Mouse (Mus musculus) liver, embryonic 15.5 days (tissue): ENCODE data around the gene Hs2st1. TPM values are rescaled to one million over a fixed set of nuclear protein-coding genes. Genes with fewer than 3 reads are reported as not detected.

Experiments used
- ATAC-seq: fragments of 200-750 bp; cut with Nextera tagmentation; 2 replicates; pipeline ENCODE4 v1.8.0; 2017; ENCODE audit warnings: moderate number of reproducible peaks, mild to moderate bottlenecking, moderate library complexity; ENCODE audit not compliant: insufficient read depth
- H3K27ac ChIP-seq: fragments of 300-500 bp; sonication (generic); replicated peaks from 2 replicates; pipeline ENCODE4 v1.5.1; 2015; ENCODE audit warnings: mild to moderate bottlenecking, inconsistent platforms
- H3K27me3 ChIP-seq: fragments of 300-500 bp; sonication (generic); 2 replicates; pipeline ENCODE4 v1.6.1; 2015; ENCODE audit warnings: mild to moderate bottlenecking, inconsistent platforms
- H3K36me3 ChIP-seq: fragments of 300-500 bp; sonication (generic); replicated peaks from 2 replicates; pipeline ENCODE4 v1.6.1; 2015; ENCODE audit warnings: moderate library complexity, mild to moderate bottlenecking, inconsistent platforms
- H3K4me1 ChIP-seq: fragments of 300-500 bp; sonication (generic); replicated peaks from 2 replicates; pipeline ENCODE4 v1.6.1; 2015; ENCODE audit warnings: inconsistent platforms
- H3K4me2 ChIP-seq: fragments of 300-500 bp; sonication (generic); 2 replicates; pipeline ENCODE4 v1.6.1; 2015; ENCODE audit warnings: moderate library complexity, mild to moderate bottlenecking, inconsistent platforms
- H3K4me3 ChIP-seq: fragments of 300-500 bp; sonication (generic); replicated peaks from 2 replicates; pipeline ENCODE4 v1.5.1; 2015; ENCODE audit warnings: mild to moderate bottlenecking, inconsistent platforms
- H3K9ac ChIP-seq: fragments of 300-500 bp; sonication (generic); 2 replicates; pipeline ENCODE4 v1.6.1; 2015; ENCODE audit warnings: moderate library complexity, mild to moderate bottlenecking, inconsistent platforms
- H3K9me3 ChIP-seq: fragments of 300-500 bp; sonication (generic); replicated peaks from 2 replicates; pipeline ENCODE4 v1.6.1; 2016; ENCODE audit warnings: inconsistent platforms
- WGBS: fragments of 180-500 bp; shearing (Covaris S2); methylation state at CpG from one replicate; pipeline ENCODE4 v1.1.7; 2015; ENCODE audit warnings: mixed read lengths; ENCODE audit not compliant: insufficient replicate concordance; 5-methylcytosine and 5-hydroxymethylcytosine counted together
- polyA plus RNA-seq: library from polyadenylated mRNA; unstranded; fragments of >200 nt; fragmentation: Nextera tagmentation; extraction: Ambion mirVana; gene quantifications from 2 replicates; pipeline ENCODE4 v1.2.1, GENCODE M21; 2015

The Hs2st1 gene
- polyA plus RNA-seq, 1 experiment from 2014 or later: 1.9 TPM

DNA sequence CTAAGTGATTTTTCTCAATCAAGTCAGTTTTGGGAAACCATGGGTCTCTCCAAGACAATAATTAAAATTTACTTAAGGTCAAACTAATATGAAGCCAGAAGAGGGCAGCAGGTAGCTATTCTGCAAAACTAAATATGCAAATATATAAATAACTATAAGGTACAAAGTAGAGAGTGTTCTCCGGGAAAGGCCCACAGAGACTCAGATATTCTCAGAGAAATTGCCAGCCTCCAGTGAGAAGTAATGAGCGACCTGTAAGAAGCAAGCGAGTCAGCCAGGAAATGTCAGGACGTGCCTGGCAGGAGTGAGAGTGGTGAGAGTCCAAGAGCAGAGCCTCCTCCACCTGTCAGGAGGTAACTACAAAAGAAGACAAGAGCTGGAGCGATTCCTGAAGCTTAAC lies 39.0 kb downstream of the Hs2st1 start:
- 56% methylated on average over 5 of the region's 5 CpGs for WGBS
- Histone ChIP-seq H3K27ac (no peak overlapping the region), H3K4me2 (no peak overlapping the region), H3K9me3 (no peaks in the 10 kb centered on the region), H3K27me3 (no peaks in the 10 kb centered on the region), H3K9ac (no peak overlapping the region), H3K4me3 (no peak overlapping the region), H3K4me1 (peaks cover 5% of the 10 kb centered on the region; the same call in 1 of the 2 replicates), H3K36me3 (no peaks in the 10 kb centered on the region)
- ATAC-seq: no peak

DNA sequence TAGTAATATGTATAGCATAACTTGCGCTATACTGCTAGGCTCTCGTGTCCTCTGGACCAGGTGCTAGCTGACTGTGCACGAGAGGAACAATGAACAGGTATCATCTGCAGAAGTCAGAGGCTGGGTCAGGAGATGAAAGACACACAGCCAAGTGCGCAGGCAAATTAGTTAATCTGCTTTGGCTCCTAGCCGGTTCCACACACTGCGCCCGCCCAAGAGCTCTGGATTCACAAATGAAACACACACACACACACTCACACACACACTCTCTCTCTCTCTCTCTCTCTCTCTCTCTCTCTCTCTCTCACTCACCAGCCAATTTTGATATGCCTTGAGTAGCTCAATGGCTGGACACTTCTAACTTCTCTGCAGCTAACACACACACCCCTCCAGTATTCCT lies 42.1 kb downstream of the Hs2st1 start:
- H3K9me3 ChIP-seq: no peaks in the 10 kb centered on the region
- no peaks in the 10 kb centered on the region for H3K36me3 ChIP-seq
- WGBS: 76% methylated on average over 7 of the region's 7 CpGs
- no peak overlapping the region for H3K9ac ChIP-seq
- no peaks in the 10 kb centered on the region for H3K27me3 ChIP-seq
- peaks cover 11% of the 10 kb centered on the region; the same call in 1 of the 2 replicates for H3K4me1 ChIP-seq
- no peak overlapping the region for H3K4me3 ChIP-seq
- no peak for ATAC-seq
- H3K27ac ChIP-seq: no peak overlapping the region
- H3K4me2 ChIP-seq: no peak overlapping the region

DNA sequence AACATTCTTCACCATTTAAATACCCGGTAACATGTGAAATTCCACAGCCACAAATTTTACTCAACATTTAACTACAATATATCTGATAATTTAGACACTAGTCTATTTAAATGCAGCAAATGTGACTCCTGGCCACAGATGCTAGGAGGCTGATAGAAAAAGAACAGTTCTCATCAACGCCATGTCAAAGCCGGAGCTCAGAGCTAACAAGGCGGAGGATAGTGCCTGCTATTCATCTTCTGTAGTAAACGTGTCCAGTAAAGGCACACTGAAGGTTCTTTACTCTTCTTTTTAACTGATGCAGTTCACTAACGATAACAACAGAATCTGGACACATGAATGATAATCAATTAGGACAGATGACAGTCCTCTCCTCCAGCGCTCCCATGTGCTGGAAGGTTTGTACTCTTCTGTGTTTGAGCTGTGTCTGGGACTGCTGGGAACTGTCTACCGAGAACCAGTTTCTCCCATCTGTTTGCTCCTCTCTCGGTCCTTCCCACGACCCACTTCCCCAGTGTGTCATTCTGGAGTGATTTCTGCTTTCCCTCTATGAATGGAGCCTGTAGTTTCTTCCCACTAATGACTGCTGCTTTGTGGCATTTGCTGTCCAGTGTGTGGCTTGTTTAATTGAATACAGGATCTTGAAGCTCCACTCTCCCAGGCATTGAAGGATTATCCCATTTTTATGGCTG lies 50.3 kb downstream of the Hs2st1 start:
- no peak for ATAC-seq
- Histone ChIP-seq H3K4me1 (0 out of 2 replicates have a peak, but pooled peaks cover 6% of the 10 kb centered on the region), H3K36me3 (no peaks in the 10 kb centered on the region), H3K27me3 (no peaks in the 10 kb centered on the region), H3K9ac (no peak overlapping the region), H3K27ac (no peak overlapping the region), H3K9me3 (no peaks in the 10 kb centered on the region), H3K4me2 (no peak overlapping the region), H3K4me3 (no peak overlapping the region)
- WGBS: 63% methylated on average over 10 of the region's 10 CpGs

DNA sequence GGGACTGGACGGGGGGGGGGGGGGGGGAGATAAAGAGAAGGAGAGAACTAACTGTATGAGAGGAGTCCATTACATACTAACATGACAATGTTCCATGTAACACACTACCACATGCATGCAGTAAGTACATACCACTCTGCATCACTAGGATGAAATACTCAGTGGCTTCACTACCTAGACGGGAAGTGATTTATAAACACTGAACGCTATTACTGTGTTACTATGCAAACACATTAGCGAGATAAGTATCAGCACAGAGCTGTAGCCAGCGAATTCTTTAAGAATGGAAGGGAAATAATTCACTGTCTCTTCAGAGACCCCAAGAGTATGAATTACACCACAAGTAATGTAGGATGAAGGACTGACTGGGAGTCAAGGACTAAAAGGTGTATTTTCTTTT lies 51.1 kb downstream of the Hs2st1 start:
- no peak overlapping the region for H3K4me2 ChIP-seq
- H3K4me1 ChIP-seq: 0 out of 2 replicates have a peak, but pooled peaks cover 4% of the 10 kb centered on the region
- H3K9ac ChIP-seq: no peak overlapping the region
- no peak for ATAC-seq
- H3K9me3 ChIP-seq: no peaks in the 10 kb centered on the region
- WGBS: 45% methylated on average over 5 of the region's 5 CpGs
- H3K36me3 ChIP-seq: no peaks in the 10 kb centered on the region
- H3K27me3 ChIP-seq: no peaks in the 10 kb centered on the region
- no peak overlapping the region for H3K27ac ChIP-seq
- H3K4me3 ChIP-seq: no peak overlapping the region

DNA sequence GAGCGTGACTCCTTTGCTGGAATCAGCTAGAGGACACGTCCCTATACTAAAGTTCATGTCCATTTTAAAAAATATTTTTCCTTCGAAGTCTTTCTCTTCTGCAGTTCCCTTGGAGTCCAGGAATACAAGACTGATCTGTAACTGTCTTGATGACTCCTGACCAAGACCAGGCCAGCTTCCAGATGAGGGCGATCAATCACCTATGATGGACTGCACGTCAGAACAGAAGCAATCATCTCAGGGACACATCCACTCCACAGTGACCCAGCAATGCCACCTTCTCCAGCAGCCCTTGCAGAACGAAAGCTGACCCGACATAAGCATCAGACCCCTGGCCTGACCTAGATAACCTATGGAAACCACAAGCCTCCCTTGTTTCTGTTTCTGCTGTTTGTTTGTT lies 54.7 kb downstream of the Hs2st1 start:
- H3K27ac ChIP-seq: no peak overlapping the region
- no peaks in the 10 kb centered on the region for H3K27me3 ChIP-seq
- no peak overlapping the region for H3K4me3 ChIP-seq
- 75% methylated on average over 7 of the region's 7 CpGs for WGBS
- no peaks in the 10 kb centered on the region for H3K9me3 ChIP-seq
- H3K4me1 ChIP-seq: no peaks in the 10 kb centered on the region
- H3K4me2 ChIP-seq: no peak overlapping the region
- no peak overlapping the region for H3K9ac ChIP-seq
- no peak for ATAC-seq
- H3K36me3 ChIP-seq: no peaks in the 10 kb centered on the region

DNA sequence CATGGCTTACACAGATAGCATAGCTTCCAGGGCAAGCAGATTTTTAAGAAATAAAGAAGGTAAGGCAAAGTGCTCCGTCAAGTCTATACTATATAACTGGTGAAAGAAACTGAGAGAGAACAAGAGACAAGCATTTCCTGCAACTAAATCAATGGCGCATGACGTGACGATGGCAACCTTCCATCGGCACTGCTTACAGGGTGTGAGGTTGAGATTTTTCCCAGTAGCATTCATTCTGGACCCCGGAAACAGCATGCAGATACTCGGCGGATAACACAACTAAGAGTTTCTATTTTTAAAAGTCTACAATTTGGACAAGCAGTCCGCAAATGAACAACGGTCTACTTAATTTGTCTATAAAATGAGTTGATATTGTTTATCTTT lies 55.9 kb downstream of the Hs2st1 start:
- Histone ChIP-seq H3K36me3 (no peaks in the 10 kb centered on the region), H3K9ac (no peak overlapping the region), H3K9me3 (no peaks in the 10 kb centered on the region), H3K4me3 (no peak overlapping the region), H3K27ac (no peak overlapping the region), H3K4me2 (no peak overlapping the region), H3K27me3 (no peaks in the 10 kb centered on the region), H3K4me1 (no peaks in the 10 kb centered on the region)
- WGBS: 80% methylated on average over 10 of the region's 10 CpGs
- ATAC-seq: no peak

DNA sequence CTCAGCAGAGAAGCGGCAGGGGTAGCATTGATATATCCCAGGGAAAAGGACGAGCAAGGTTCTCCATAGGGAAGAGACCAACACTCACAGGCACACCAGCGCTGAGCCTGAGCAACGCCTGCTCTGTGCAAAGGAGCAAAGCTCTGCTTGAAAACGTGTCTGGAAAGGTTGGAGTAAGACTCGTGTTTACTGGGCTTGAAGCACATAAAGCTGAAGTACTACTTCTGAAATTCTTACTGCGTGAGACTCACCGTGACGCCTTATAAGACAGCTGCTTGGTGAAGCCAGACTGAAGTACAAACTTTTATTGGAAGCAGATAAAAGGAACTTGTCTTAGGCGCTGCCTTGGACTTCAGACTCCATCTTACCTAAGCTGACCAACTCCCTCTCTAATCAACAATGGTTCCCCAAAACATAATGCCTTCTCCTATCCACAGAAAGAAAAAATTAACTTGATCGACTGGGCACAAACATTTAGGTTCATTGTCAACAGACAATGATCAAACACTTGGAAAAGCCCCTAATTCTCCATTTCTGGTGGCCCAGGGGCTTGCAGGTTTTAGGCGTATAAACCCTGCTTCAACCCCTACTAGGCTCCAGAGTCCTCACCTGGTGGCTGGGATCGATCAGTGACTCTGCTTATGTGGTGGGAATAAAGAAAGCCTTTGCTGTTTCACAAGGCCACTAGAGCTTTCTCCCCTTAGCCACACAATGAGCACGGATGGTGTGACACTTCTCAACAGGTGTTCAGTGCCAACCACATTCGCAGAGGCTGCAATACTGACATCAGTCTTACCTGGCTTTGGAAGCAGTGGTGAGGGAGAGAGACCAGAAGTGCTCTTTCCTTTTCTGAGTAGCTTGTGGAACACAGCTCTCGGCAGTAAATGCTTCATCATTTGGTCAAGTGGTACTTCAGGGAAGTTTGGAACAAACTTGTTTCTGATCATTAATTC lies 56.5 kb downstream of the Hs2st1 start:
- Histone ChIP-seq H3K9ac (no peak overlapping the region), H3K27ac (no peak overlapping the region), H3K4me1 (no peaks in the 10 kb centered on the region), H3K4me2 (no peak overlapping the region), H3K36me3 (no peaks in the 10 kb centered on the region), H3K9me3 (no peaks in the 10 kb centered on the region), H3K4me3 (no peak overlapping the region), H3K27me3 (no peaks in the 10 kb centered on the region)
- WGBS: 73% methylated on average over 16 of the region's 16 CpGs
- ATAC-seq: no peak

DNA sequence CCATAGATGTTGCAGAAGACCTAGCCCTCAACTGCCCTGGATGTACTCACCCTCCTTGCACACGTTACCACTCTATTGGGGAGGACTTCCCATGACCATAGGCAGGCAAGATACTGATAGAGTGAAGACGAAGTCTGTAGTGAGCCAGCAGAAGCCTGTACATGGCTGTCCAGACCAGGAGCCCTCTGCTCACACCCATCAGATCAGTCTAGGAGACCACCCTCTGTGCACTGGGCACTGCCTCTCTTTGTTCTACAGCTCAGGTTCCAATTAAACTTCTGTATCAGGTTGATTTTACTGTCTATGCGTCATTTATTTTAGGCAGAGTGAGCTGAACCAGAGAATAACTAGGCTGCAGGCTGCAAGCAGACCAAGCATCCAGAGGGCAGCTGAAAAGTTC lies 59.3 kb downstream of the Hs2st1 start:
- Histone ChIP-seq H3K9ac (no peak overlapping the region), H3K27me3 (no peaks in the 10 kb centered on the region), H3K9me3 (no peaks in the 10 kb centered on the region), H3K36me3 (no peaks in the 10 kb centered on the region), H3K4me1 (peaks cover 21% of the 10 kb centered on the region; the same call in 1 of the 2 replicates), H3K4me2 (no peak overlapping the region), H3K27ac (no peak overlapping the region), H3K4me3 (no peak overlapping the region)
- ATAC-seq: no peak
- 73% methylated on average over 3 of the region's 3 CpGs for WGBS

DNA sequence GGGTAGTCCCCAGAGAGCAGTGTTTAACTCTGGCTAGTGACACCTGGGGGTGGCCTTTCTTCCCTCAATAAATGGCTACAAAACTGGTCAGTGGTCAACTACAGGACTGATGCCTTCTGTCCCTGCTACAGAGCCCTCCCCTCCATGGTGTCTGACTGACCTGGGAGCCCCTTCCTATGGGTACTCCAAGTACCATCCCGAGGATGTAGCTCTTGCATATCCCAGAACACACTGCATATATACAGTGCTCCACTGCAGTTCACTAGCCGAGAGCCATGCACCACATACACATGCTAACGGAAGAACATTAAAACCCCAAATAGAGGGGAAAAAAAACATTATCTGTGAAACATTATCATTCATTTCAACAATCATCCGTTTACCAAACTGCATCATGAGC lies 61.6 kb downstream of the Hs2st1 start:
- H3K9ac ChIP-seq: no peak overlapping the region
- H3K27ac ChIP-seq: no peak overlapping the region
- peaks cover 22% of the 10 kb centered on the region; the same call in 1 of the 2 replicates for H3K4me1 ChIP-seq
- ATAC-seq: no peak
- 69% methylated on average over 4 of the region's 4 CpGs for WGBS
- no peak overlapping the region for H3K4me3 ChIP-seq
- no peaks in the 10 kb centered on the region for H3K36me3 ChIP-seq
- no peaks in the 10 kb centered on the region for H3K27me3 ChIP-seq
- no peak overlapping the region for H3K4me2 ChIP-seq
- no peaks in the 10 kb centered on the region for H3K9me3 ChIP-seq

DNA sequence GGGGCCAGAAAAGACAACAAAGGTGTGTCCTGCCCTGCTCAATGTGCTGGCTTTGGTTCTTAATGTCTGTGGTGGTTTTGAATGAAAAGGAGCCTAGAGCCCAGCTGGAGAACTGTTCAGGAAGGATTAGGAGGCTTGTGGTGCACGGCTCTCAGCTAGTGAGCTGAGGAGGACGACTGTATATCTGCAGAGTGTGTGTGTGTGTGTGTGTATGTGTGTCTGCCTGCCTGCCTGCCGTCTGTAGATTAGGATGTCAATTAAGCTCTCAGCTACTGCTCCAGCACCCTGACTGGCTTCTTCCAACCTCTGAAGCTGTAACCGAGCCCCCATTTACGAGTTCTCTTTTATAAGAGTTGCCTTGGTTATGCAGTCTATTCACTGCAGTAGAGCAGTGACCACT lies 62.1 kb downstream of the Hs2st1 start:
- no peak overlapping the region for H3K27ac ChIP-seq
- no peaks in the 10 kb centered on the region for H3K36me3 ChIP-seq
- H3K4me2 ChIP-seq: no peak overlapping the region
- ATAC-seq: no peak
- H3K9me3 ChIP-seq: no peaks in the 10 kb centered on the region
- H3K27me3 ChIP-seq: no peaks in the 10 kb centered on the region
- WGBS: 37% methylated on average over 5 of the region's 5 CpGs
- H3K4me3 ChIP-seq: no peak overlapping the region
- no peak overlapping the region for H3K9ac ChIP-seq
- H3K4me1 ChIP-seq: peaks cover 22% of the 10 kb centered on the region; the same call in 1 of the 2 replicates

DNA sequence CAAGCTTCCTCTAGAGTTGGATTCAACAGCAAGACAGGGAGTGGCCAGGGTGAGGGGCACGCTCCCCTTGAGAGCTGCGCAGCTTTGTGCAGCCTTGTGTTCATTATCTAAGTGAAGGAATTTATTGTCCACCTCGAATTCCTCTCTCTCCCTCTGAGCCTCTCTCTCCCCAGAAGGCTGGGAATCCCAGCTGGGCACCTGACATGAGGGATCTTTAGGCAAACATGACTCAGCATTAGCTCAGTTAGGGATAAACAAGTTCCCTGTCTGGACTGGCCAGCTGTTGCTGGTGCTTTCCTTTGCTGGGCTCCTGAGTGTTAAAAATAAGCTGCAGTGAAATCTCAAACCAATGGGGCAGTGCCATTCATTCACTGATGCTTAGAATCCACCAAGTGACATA lies 63.8 kb downstream of the Hs2st1 start:
- no peaks in the 10 kb centered on the region for H3K27me3 ChIP-seq
- no peak overlapping the region for H3K27ac ChIP-seq
- H3K4me3 ChIP-seq: no peak overlapping the region
- H3K4me2 ChIP-seq: no peak overlapping the region
- H3K9ac ChIP-seq: no peak overlapping the region
- 47% methylated on average over 3 of the region's 3 CpGs for WGBS
- H3K9me3 ChIP-seq: no peaks in the 10 kb centered on the region
- no peaks in the 10 kb centered on the region for H3K36me3 ChIP-seq
- ATAC-seq: peak; percentile 56
- peaks cover 22% of the 10 kb centered on the region; the same call in 1 of the 2 replicates for H3K4me1 ChIP-seq
